Mouse (Mus musculus): ENCODE results near the gene Zfp217. TPM values are rescaled to one million over a fixed set of nuclear protein-coding genes. Genes with fewer than 3 reads are reported as not detected.
A peak's percentile ranks its signal among the peaks of the same experiment; 100 is the strongest.

Gene Zfp217
- polyA plus RNA-seq, 1 experiment from 2014 or later, result 3.2 TPM

GRCm38 (mm10) chr2:170154738-170155088 lies 6.8 kb upstream of the Zfp217 start:
- WGBS, result 15% methylated on average over 5 of the region's 5 CpGs
- no peak overlapping the region for H3K27ac ChIP-seq (ENCODE audit: low read depth, low read length)
- no peak for DNase-seq (ENCODE audit: low spot score, missing footprints)

DNA sequence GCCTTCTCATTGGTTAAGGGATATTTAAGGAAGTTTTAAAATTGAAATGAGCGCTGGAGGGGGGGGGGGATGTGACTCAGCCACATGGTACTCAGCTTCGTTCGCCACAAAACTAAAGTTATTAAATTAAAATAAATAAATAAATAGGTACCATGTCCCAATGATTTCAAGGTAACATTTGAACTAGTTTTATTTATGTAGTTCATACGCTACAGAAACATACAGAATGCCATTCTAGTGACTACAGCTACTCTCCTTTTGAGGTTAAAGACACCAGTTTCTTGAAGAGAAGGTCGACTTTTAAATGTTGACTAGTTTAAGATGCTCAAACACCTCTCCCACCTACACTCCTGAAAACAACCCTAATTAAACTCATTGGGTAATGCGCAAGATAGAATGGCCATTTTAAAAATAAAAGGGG lies 6.4 kb upstream of the Zfp217 start:
- H3K36me3 ChIP-seq (ENCODE audit: control insufficient read depth, insufficient read depth, low read length), result no peaks in the 10 kb centered on the region
- H3K4me3 ChIP-seq (ENCODE audit: low read depth, low read length), result no peak overlapping the region
- H3K27ac ChIP-seq (ENCODE audit: low read depth, low read length), result no peak overlapping the region
- WGBS, result 21% methylated on average over 6 of the region's 6 CpGs
- ATAC-seq (ENCODE audit: low FRiP score) (no peak), DNase-seq (ENCODE audit: low spot score, missing footprints) (peak; percentile 88)
- no peak overlapping the region; the same call in 1 of the 2 replicates for H3K9ac ChIP-seq (ENCODE audit: low read length)
- no peaks in the 10 kb centered on the region for H3K9me3 ChIP-seq (ENCODE audit: control insufficient read depth, low read length)
- no peaks in the 10 kb centered on the region for H3K27me3 ChIP-seq (ENCODE audit: control insufficient read depth, insufficient read depth, low read length)
- peak overlapping the region; percentile 51 for H3K4me2 ChIP-seq
- H3K4me1 ChIP-seq (ENCODE audit: control insufficient read depth, insufficient read depth, low read length), result peaks cover 10% of the 10 kb centered on the region

More at GRCm38 (mm10) chr2:170154738-170155088, 6.8 kb upstream of the Zfp217 start:
- ATAC-seq (ENCODE audit: low FRiP score), result no peak
- H3K9ac ChIP-seq (ENCODE audit: low read length), result peak overlapping the region; percentile 57
- peak overlapping the region; percentile 22 for H3K4me3 ChIP-seq (ENCODE audit: low read depth, low read length)
- H3K4me1 ChIP-seq (ENCODE audit: control insufficient read depth, insufficient read depth, low read length), result peaks cover 10% of the 10 kb centered on the region
- H3K36me3 ChIP-seq (ENCODE audit: control insufficient read depth, insufficient read depth, low read length), result no peaks in the 10 kb centered on the region
- peak overlapping the region; percentile 51 for H3K4me2 ChIP-seq
- H3K9me3 ChIP-seq (ENCODE audit: control insufficient read depth, low read length), result no peaks in the 10 kb centered on the region
- no peaks in the 10 kb centered on the region for H3K27me3 ChIP-seq (ENCODE audit: control insufficient read depth, insufficient read depth, low read length)

GRCm38 (mm10) chr2:170153421-170154271 lies 5.7 kb upstream of the Zfp217 start:
- Histone ChIP-seq H3K4me1 (ENCODE audit: control insufficient read depth, insufficient read depth, low read length) (peaks cover 10% of the 10 kb centered on the region), H3K36me3 (ENCODE audit: control insufficient read depth, insufficient read depth, low read length) (no peaks in the 10 kb centered on the region), H3K27me3 (ENCODE audit: control insufficient read depth, insufficient read depth, low read length) (no peaks in the 10 kb centered on the region), H3K4me3 (ENCODE audit: low read depth, low read length) (peak overlapping the region; percentile 31), H3K9ac (ENCODE audit: low read length) (peak overlapping the region; percentile 40; the same call in 1 of the 2 replicates), H3K9me3 (ENCODE audit: control insufficient read depth, low read length) (no peaks in the 10 kb centered on the region), H3K4me2 (peak overlapping the region; percentile 54), H3K27ac (ENCODE audit: low read depth, low read length) (no peak overlapping the region)
- ATAC-seq (ENCODE audit: low FRiP score) (peak; percentile 40; the same call in 1 of the 2 replicates), DNase-seq (ENCODE audit: low spot score, missing footprints) (peak; percentile 95)
- WGBS, result 2% methylated on average over 37 of the region's 37 CpGs

DNA sequence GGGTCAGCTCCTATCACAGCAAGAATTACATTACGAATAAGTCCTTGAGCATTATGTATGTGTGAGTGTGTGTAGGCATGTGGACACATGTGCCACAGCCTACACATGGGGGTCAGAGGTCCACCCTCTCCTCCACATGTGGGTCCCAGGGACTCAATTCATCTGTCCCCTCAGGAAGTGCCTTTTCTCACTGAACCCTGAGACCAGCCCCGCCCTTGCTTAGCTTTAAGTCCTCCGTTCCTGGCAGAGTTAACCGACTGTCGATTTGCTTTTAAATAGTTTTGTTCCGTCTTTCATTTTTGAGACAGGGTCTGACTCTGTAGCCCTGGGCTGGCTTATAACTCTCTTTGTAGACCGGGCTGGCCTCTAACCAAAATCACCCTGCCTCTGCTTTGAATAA lies 5.0 kb upstream of the Zfp217 start:
- ATAC-seq (ENCODE audit: low FRiP score) (no peak), DNase-seq (ENCODE audit: low spot score, missing footprints) (peak; percentile 87)
- Histone ChIP-seq H3K9me3 (ENCODE audit: control insufficient read depth, low read length) (no peaks in the 10 kb centered on the region), H3K4me3 (ENCODE audit: low read depth, low read length) (no peak overlapping the region), H3K4me1 (ENCODE audit: control insufficient read depth, insufficient read depth, low read length) (peaks cover 10% of the 10 kb centered on the region), H3K27me3 (ENCODE audit: control insufficient read depth, insufficient read depth, low read length) (no peaks in the 10 kb centered on the region), H3K4me2 (peak overlapping the region; percentile 54; the same call in 1 of the 2 replicates), H3K36me3 (ENCODE audit: control insufficient read depth, insufficient read depth, low read length) (no peaks in the 10 kb centered on the region), H3K27ac (ENCODE audit: low read depth, low read length) (no peak overlapping the region), H3K9ac (ENCODE audit: low read length) (no peak overlapping the region)
- 27% methylated on average over 7 of the region's 7 CpGs for WGBS

DNA sequence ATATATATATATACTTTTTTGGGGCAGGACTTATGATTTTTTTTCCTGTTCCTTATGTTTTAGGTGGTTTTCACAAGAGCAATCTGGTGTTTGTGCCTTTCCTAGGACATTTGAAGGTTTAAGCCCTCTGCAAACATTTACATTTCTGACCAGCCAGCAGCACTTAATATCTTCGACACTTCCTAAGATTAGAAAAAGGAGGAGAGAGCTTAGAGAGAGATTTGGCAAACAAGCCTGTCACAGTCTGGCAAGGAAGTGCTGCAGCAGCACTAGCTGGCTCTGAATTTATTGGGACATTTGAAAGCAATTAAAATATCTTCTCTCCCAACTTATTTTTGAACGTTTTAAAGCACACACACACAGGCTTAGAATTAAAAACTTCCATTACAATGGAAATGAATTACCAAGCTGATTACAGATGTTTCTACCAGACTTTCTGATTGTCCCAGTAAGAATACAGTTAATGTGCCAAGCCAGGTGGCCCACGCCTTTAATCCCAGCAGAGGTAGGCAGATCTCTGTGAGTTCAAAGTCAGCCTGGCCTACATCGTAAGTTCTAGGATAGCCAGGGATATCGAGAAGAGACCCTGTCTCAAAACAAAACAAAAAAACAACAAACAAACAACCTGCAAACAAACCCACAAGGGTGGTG lies 4.3 kb upstream of the Zfp217 start:
- Histone ChIP-seq H3K27ac (ENCODE audit: low read depth, low read length) (no peak overlapping the region), H3K9me3 (ENCODE audit: control insufficient read depth, low read length) (no peaks in the 10 kb centered on the region), H3K4me1 (ENCODE audit: control insufficient read depth, insufficient read depth, low read length) (peaks cover 10% of the 10 kb centered on the region), H3K36me3 (ENCODE audit: control insufficient read depth, insufficient read depth, low read length) (no peaks in the 10 kb centered on the region), H3K27me3 (ENCODE audit: control insufficient read depth, insufficient read depth, low read length) (no peaks in the 10 kb centered on the region), H3K4me3 (ENCODE audit: low read depth, low read length) (no peak overlapping the region), H3K9ac (ENCODE audit: low read length) (no peak overlapping the region), H3K4me2 (no peak overlapping the region)
- 75% methylated on average over 5 of the region's 5 CpGs for WGBS
- ATAC-seq (ENCODE audit: low FRiP score) (no peak), DNase-seq (ENCODE audit: low spot score, missing footprints) (no peak)

GRCm38 (mm10) chr2:170151470-170151869 lies 3.6 kb upstream of the Zfp217 start:
- no peaks in the 10 kb centered on the region for H3K9me3 ChIP-seq (ENCODE audit: control insufficient read depth, low read length)
- peaks cover 10% of the 10 kb centered on the region for H3K4me1 ChIP-seq (ENCODE audit: control insufficient read depth, insufficient read depth, low read length)
- ATAC-seq (ENCODE audit: low FRiP score) (no peak), DNase-seq (ENCODE audit: low spot score, missing footprints) (no peak)
- no peak overlapping the region for H3K4me3 ChIP-seq (ENCODE audit: low read depth, low read length)
- no peaks in the 10 kb centered on the region for H3K36me3 ChIP-seq (ENCODE audit: control insufficient read depth, insufficient read depth, low read length)
- no peak overlapping the region for H3K9ac ChIP-seq (ENCODE audit: low read length)
- no peak overlapping the region for H3K27ac ChIP-seq (ENCODE audit: low read depth, low read length)
- WGBS, result 81% methylated on average over 8 of the region's 8 CpGs
- H3K27me3 ChIP-seq (ENCODE audit: control insufficient read depth, insufficient read depth, low read length), result no peaks in the 10 kb centered on the region
- no peak overlapping the region for H3K4me2 ChIP-seq

DNA sequence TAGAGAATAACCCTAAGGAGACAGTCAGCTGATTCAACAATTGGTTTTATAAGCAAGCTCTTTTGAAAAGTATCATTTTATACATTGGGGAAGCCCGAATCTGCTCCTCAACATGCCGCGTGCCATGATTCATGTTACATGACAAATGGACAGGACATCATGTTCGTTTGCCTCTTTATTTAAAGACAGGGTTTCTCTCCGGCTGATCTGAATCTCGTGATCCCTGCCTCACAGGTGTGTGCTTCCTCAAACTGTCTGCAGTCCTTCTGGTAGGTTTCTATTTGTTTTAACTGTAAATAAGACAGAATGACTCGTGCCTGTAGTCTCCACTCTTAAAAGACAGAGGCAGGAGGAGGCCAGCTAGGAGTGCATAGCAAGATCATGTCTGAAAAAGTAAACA lies 925 bp upstream of the Zfp217 start:
- Histone ChIP-seq H3K4me3 (ENCODE audit: low read depth, low read length) (no peak overlapping the region), H3K4me2 (no peak overlapping the region), H3K4me1 (ENCODE audit: control insufficient read depth, insufficient read depth, low read length) (peaks cover 6% of the 10 kb centered on the region), H3K27ac (ENCODE audit: low read depth, low read length) (no peak overlapping the region), H3K27me3 (ENCODE audit: control insufficient read depth, insufficient read depth, low read length) (no peaks in the 10 kb centered on the region), H3K9me3 (ENCODE audit: control insufficient read depth, low read length) (no peaks in the 10 kb centered on the region), H3K36me3 (ENCODE audit: control insufficient read depth, insufficient read depth, low read length) (no peaks in the 10 kb centered on the region), H3K9ac (ENCODE audit: low read length) (no peak overlapping the region)
- DNase-seq (ENCODE audit: low spot score, missing footprints) (no peak), ATAC-seq (ENCODE audit: low FRiP score) (no peak)
- WGBS, result 80% methylated on average over 7 of the region's 7 CpGs

- Histone ChIP-seq H3K4me1 (ENCODE audit: control insufficient read depth, insufficient read depth, low read length) (no peaks in the 10 kb centered on the region), H3K27me3 (ENCODE audit: control insufficient read depth, insufficient read depth, low read length) (no peaks in the 10 kb centered on the region), H3K9ac (ENCODE audit: low read length) (no peak overlapping the region), H3K4me2 (no peak overlapping the region), H3K36me3 (ENCODE audit: control insufficient read depth, insufficient read depth, low read length) (no peaks in the 10 kb centered on the region), H3K4me3 (ENCODE audit: low read depth, low read length) (no peak overlapping the region), H3K27ac (ENCODE audit: low read depth, low read length) (no peak overlapping the region), H3K9me3 (ENCODE audit: control insufficient read depth, low read length) (no peaks in the 10 kb centered on the region)
- no peak for DNase-seq (ENCODE audit: low spot score, missing footprints)
- ATAC-seq (ENCODE audit: low FRiP score), result no peak
- WGBS, result 85% methylated on average over 4 of the region's 4 CpGs
Measured at GRCm38 (mm10) chr2:170147170-170147569, 733 bp downstream of the Zfp217 start.

DNA sequence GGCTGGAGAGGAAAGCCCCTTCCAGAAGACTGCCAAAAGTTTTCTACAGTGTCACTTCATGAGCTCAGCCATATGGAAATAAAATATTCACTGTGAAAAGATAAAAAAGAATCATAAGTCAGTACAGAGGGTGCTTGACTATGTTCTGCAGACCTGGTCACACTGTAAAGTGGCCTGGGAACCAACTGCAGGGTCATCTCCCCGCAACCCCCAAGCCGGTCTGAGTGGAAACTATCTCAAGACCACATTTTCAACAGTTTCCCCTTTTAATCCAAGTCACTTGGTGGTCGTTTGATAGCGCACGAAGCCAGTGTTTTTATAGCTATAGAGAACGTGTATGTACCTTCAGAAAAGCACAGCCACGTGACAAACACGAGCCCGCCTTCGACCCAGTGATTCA lies 3.6 kb downstream of the Zfp217 start:
- H3K9me3 ChIP-seq (ENCODE audit: control insufficient read depth, low read length), result no peaks in the 10 kb centered on the region
- no peaks in the 10 kb centered on the region for H3K4me1 ChIP-seq (ENCODE audit: control insufficient read depth, insufficient read depth, low read length)
- ATAC-seq (ENCODE audit: low FRiP score), result no peak
- no peak overlapping the region for H3K4me2 ChIP-seq
- no peaks in the 10 kb centered on the region for H3K36me3 ChIP-seq (ENCODE audit: control insufficient read depth, insufficient read depth, low read length)
- 86% methylated on average over 10 of the region's 10 CpGs for WGBS
- no peak overlapping the region for H3K9ac ChIP-seq (ENCODE audit: low read length)
- H3K27me3 ChIP-seq (ENCODE audit: control insufficient read depth, insufficient read depth, low read length), result no peaks in the 10 kb centered on the region
- H3K4me3 ChIP-seq (ENCODE audit: low read depth, low read length), result no peak overlapping the region
- DNase-seq (ENCODE audit: low spot score, missing footprints), result no peak
- no peak overlapping the region for H3K27ac ChIP-seq (ENCODE audit: low read depth, low read length)
